Mouse (Mus musculus) gastrocnemius, postnatal 10 days (tissue): ENCODE measurements around the gene Lonp2. TPM values are rescaled to one million over a fixed set of nuclear protein-coding genes. Genes with fewer than 3 reads are reported as not detected.
A peak's percentile ranks its signal among the peaks of the same experiment; 100 is the strongest.

Source experiments
- DNase-seq: peaks from one replicate; pipeline ENCODE4 v3.0.0; 2021; ENCODE audit warnings: mixed read lengths
- total RNA-seq, 2 experiments: library from RNA; stranded (reverse); gene quantifications; 2 replicates each; pipeline ENCODE4 v1.2.3; 2021

Lonp2 gene
- total RNA-seq, 2 experiments from 2014 or later: 40.7 to 44.9 TPM

- no peak for DNase-seq
Observed at GRCm38 (mm10) chr8:86713407-86714188, 89.8 kb downstream of the Lonp2 start.

GRCm38 (mm10) chr8:86718332-86718994 lies 94.6 kb downstream of the Lonp2 start:
- DNase-seq: no peak

GRCm38 (mm10) chr8:86719368-86719767 lies 95.5 kb downstream of the Lonp2 start:
- DNase-seq: no peak

GRCm38 (mm10) chr8:86720756-86721459 lies 97.1 kb downstream of the Lonp2 start:
- DNase-seq: no peak

- no peak for DNase-seq
Observed at GRCm38 (mm10) chr8:86721490-86721889, 97.6 kb downstream of the Lonp2 start.

DNA sequence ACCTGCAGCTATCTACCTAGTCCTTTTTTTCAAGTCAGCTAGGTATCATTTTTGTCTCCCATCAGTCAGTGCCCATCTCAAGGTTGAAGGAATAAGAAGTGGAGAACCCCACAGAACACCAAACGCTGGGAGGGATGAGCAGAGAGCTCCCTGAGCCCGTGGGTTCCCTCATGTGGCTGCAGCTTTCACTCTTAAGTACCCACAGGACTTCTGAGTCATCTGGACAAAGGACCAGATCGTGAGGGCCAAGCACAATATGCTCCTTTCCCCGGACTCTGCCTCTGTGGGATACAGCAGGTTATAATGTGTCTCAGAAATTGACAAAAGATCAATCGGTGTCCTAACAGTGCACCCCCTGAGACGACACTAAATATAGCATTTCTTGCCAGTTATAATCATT lies 103.1 kb downstream of the Lonp2 start:
- no peak for DNase-seq

DNA sequence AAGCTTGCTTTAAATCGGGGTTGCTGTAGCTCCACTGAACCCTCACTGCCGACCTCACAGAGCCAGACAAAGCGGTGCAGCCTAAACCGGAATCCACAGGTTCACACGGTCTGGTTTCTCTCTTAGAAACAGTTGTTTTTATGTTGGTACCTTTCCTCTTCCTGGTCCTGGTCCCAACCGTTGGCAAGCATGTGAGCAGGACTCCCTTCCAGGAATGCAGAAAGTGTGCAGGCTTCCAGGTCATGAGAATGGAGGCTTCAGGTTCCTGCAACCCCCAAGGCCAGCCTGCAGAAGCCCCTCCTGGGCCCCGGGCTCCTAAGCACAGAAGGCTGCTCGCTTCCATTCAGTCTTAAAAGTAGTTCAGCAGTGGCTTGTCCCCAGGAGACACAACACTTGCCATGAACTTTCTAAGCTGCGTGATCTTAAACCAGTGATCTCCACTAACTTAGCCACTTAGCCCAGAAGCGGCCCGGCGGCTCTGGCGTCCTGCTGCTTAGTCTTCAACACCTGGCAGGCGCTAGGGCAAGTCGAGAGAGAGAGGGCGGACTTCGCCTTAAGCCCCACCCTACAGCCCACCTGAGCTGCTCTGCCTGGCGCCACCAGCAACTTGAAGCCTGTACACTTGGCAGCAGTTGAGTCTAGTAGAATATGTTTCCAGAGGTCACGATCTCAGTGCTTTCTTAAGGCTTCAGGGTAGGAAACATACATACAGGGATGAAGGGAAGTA lies 104.5 kb downstream of the Lonp2 start:
- DNase-seq: no peak

DNA sequence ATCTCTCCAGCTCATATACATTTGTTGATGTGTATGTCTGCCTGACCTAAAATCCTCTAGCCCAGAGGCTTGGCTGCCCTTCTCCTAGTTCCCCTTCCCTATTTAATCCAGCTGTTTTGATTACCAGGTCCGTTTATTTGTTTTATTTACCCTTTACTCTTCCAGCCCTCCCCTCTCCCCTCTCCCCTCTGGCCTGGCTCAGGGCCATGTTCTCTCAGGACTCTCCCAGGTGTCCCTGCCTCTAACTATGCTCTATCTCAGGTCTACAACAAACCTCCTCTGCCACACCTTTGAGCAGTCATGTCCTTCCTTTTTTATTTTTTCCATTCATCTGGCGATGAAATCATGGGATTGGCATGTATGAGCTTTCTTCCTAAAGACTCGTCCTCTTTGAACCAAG lies 106.5 kb downstream of the Lonp2 start:
- no peak for DNase-seq

DNA sequence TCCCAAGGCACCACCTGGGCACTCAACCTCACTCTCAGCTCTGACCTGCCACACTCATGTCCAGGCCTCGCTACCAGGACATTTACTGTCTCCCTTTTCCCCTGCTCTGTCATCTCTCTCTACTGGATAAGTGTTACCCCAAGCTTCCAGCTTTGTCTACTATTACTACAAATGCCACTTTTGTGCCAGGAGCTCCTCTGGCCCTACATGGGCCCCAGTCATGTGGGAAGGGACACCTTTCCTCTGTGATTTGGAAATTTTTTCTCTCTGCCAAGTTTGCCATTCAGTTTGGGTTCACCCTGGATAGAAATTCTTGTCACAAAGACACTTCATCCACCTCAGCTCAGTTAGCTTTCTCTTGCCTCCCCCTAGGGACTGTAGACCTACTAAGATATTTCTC lies 107.0 kb downstream of the Lonp2 start:
- DNase-seq: no peak

DNA sequence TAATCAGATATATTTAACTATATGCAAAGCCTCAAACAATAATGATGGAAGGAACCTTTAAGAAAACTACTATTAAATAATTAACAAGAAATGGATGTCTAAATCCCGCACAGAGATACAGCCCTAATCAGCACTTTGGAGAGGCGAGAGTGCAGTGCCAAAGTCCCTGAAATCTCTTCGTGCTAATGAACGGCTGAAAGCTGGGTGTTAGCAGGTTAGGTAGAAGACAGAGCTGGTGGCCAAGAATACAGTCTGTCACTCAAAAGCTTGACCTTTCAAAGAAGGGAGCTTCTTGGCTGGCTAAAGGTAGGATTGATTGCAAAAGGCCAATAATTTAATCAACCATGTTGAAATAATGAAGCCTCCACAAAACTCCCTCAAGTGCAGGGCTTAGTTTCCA lies 110.3 kb downstream of the Lonp2 start:
- no peak for DNase-seq

- no peak for DNase-seq
Observed at GRCm38 (mm10) chr8:86734954-86735353, 111.1 kb downstream of the Lonp2 start.

DNA sequence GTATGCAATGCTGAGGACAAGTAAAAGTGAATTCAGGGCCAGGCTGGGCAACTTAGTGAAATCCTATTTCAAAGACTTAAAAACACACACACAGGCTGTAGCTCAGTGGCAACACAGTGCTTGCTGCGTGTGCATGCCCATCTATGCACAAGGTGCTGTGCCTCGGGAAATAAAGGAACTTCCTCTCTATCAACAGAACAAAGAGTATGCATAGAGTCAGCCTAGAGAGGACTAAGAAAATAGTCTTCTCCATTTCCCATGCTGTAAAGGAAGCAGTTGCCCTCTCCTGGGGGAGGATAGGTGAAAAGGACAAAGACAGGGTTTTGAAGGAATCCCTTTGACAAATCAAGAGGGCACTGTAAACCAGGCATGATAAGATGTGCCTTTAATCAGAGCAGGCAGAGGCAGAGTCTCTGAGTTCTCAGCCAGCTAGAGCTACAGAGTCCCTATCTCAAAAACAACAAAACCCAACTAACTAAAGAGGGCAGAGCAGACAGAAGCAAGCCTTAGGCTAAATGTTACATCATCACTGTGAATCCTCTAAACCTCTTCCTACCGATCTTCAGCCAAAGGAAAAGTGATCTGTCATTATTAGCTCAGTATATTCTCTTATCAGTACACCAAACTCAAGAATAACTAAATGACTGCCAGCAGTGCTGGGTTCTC lies 111.7 kb downstream of the Lonp2 start:
- no peak for DNase-seq

DNA sequence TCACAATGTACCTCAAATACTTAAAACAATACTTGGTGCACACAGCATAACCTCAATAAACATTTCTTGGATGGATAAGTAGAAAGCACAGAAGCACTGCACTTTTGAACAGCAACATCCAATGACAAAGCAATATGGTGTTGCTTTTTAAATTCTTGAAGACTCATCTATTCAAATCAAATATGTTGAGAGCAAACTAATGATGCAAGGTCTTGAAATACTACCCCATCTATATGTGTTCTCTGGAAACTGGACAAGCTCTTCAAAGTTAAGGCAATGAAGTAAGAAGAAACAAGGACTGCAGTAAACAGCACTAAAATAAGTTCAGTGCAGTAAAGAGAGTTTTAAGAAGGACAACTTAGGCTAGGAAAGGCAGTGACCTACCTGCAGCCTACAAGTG lies 117.1 kb downstream of the Lonp2 start:
- no peak for DNase-seq

DNA sequence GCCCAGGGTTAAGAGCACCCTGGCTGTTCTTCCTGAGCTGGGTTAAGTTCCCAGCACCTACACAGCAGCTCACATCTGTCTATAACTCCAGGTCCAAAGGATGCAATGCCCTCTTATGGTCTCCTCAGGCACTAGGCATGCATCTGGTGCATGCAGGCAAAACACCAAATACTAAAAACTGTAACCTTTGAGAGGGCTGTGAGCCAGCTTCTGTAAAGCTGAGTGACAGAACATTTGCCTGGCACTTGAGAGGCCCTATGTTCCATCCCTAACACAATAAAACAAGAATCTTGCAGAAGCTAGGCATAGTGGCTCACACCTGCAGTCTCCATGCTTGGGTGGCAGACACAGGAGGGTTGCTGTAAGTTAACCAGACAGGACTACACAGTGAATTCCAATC lies 117.8 kb downstream of the Lonp2 start:
- no peak for DNase-seq

DNA sequence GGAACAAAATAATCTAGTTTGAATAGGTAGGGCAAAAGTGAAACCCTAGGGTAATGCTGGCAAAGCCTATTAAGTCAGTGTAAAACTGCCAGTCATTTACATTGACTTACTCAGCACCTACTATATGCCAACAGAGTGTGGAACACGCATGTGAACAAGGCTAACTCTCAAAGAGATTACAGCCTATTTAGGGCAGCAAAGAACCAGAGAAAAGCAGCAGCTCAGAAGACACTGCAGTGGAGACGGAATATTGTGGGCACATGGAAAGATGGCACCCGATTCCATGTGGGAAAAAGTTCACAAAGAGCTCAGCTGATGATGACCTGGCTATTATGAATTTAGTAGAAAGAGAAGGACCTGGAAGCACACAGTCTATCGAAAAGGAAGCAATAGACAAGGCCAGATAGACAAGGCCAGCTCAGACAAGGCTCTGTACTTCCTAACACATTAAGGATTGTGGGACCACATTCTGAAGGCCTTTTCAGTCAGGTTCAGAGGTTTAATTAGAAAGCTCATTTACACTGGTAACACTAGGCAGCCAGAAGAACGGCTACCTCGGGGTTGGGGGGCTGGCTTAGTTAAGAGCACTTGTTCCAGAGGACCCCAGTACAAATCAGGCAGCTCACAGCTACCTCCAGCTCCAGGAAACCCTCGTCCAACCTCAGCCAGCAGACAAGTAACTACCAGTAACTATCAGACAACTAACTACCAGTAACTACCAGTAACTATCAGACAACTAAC lies 118.9 kb downstream of the Lonp2 start:
- DNase-seq: no peak

DNA sequence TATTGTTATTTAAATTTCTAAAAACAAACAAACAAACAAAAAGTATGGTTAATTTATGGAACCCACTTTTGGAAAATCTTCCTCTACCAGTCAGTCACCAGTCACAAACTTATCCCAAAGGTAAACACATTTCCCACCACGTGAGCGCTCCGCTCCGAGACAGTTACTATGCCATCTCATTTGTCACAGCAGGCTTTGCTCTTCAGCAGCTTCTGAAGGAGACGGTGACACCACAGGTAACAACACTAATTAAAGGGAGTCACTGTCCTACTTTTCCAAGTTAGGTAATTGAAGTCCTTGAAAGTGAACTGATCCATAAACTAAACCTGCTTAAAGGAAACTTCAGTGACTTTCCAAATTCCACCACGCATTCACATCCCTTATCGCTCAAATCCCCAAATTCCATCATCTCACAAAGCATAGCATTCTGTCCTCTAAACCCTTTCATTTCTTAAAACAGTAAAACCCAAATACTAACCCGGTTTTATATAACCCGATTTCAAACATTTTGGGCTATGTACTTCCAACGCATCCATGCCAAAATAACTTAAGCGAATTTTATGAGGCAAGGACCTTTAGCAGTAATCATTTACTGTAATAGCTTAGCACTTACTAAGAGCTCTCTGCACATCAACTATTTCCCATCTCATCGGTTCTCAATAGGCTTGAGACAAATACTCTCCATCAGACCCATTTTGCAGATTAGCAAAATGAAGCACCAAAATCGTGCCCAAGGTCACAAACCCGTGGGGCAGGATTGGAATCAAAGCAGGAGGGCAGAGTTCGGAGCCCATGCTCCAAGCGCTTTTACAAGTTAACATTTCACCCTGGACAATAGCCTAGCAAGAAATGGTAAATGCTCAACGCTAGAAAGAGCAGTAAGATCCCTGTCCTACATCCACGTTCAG lies 120.7 kb downstream of the Lonp2 start:
- DNase-seq: no peak

DNA sequence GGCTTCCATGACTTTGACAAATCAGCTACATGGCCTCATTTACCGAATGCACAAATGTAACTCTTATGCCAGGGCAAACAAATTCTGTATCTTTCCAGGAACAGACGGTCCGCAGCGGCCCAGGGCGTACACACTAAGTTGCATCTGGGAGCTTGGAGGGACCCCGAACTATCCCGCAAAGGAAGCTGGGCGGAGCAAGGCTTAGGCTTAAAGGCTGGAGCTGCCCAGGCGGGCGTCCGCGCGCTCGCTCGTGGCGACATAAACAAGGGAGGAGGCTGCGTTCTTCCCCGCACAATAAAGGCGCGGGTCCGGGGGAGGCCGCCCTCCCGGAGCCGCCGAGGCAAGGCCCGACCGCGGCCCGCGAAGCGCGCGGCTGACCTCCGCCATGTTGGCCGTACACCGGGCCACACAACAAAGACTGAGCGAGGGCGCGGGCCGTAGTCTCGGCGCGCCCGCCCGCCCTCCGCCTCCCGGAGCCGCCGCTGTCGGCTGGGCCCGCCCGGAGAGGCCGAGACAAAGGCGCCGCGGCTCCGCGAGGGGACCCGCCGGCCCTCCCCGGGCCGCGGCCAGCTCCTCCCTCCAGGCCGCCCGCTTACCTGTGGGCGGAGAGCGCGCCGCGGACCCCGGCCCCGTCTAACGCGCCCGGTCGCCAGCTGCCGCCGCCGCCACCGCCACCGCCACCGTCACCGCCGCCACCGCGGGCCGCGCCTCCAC lies 121.5 kb downstream of the Lonp2 start, which contains the start of the genes Gm10638 and Siah1a:
Gene Gm10638 (plus strand): TSS at position 479 of the 714 bp plus-strand sequence.
Gene Siah1a (minus strand): TSS at position 714 of the 714 bp plus-strand sequence.
- DNase-seq: peak; percentile 61

GRCm38 (mm10) chr8:86745935-86746441 lies 122.1 kb downstream of the Lonp2 start:
- DNase-seq: peak; percentile 97

DNA sequence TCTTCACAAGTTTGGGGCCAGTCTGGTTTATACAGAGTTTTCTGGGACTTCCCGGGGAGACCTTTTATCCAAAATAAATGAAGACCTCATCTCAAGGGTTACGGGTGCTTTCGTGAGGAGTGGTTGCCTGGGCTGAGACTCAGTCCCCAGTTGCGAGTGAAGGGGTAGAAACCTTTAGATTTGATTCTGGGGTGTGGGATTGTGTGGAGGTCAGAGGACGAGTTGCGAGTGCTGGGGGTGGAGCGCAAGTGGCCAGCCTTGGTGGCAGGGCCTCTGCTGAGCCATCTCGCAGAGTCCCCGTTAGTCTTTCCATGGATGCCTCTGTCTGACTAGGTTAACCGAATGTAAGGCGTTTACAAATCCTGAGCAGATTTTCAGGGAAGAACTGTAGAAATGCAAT lies 122.7 kb downstream of the Lonp2 start:
- peak; percentile 21 for DNase-seq
